Mouse (Mus musculus) neural tube, embryonic 10.5 days (tissue): ENCODE results near the gene Fbln2.
A peak's percentile ranks its signal among the peaks of the same experiment; 100 is the strongest.

Source experiments
- DNase-seq: peaks from one replicate; pipeline ENCODE4 v3.0.0-alpha.2; 2017; ENCODE audit warnings: low spot score; ENCODE audit errors: extremely low spot score

Fbln2 gene

GRCm38 (mm10) chr6:91228980-91229379, 16.7 kb downstream of the Fbln2 start:
- DNase-seq = no peak

- DNase-seq = no peak
These were observed 18.7 kb downstream of the Fbln2 start for GRCm38 (mm10) chr6:91231000-91231399.

- DNase-seq = no peak
These were observed 19.3 kb downstream of the Fbln2 start for GRCm38 (mm10) chr6:91231523-91231922.

- DNase-seq = no peak
These were observed 20.8 kb downstream of the Fbln2 start for GRCm38 (mm10) chr6:91233011-91233410.

DNA sequence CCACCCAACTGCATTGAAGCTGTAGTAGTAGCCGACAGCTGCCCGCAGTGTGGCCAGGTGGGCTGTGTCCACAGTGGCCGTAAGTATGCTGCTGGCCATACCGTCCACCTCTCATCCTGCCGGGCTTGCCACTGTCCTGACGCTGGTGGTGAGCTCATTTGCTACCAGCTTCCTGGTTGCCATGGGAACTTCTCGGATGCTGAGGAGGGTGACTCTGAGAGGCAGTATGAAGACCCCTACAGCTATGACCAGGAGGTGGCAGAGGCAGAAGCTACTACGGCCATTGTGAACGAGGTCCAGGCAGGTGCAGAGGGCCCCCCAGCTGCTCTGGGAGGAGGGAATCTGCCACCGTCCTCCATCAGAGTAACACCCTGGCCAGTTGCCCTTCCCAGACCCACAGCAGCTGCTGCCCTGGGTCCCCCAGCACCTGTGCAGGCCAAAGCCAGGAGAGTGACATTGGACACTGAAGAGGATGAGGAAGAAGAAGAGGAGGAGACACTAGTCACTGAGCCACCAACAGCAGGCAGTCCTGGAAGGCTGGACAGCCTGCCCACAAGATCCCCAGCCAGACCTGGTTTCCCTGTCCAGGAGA, 21.3 kb downstream of the Fbln2 start:
- DNase-seq = no peak

DNA sequence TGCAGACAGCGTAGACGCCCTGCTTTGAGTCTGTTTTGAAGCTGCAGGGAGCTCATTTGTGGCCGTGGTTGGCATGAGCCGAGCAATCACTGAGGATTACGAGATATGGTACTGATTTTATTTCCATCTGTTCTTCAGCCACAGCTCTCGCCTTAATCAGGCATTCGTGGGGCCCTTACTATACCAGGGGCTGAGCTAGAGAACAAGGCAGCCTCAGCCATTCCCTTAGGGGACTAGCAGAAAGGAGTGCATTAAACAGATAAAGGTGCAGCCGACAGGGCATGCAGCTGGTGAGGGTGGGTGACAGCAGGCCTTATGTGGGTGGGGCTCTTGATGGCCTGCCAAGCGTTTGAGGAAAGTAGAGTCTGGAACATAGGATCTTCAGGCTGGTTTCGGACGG, 23.8 kb downstream of the Fbln2 start:
- no peak for DNase-seq

- DNase-seq = peak; percentile 79
These were observed 24.2 kb downstream of the Fbln2 start for GRCm38 (mm10) chr6:91236429-91236828.

GRCm38 (mm10) chr6:91237273-91237672, 25.0 kb downstream of the Fbln2 start:
- DNase-seq = no peak

GRCm38 (mm10) chr6:91240537-91240936, 28.3 kb downstream of the Fbln2 start:
- DNase-seq = no peak

- DNase-seq = no peak
These were observed 28.7 kb downstream of the Fbln2 start for GRCm38 (mm10) chr6:91240964-91241363.

DNA sequence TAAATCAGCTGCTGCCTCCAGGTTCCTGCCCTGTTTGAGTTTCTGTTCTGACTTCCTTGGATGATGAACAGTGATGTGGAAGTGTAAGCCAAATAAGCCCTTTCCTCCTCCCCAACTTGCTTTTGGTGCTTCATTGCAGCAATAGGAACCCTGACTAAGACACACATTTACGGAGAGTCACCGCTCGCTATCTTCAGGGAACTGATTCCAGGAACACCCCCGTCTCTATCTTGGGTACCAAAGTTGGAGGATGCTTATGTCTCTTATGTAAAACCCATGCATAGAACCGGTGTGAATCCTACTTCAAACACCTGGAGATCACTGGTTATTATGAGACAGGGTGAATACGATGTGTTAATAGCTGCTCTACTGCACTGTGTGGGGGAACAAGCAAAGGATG, 31.1 kb downstream of the Fbln2 start:
- no peak for DNase-seq

- DNase-seq = no peak
These were observed 32.1 kb downstream of the Fbln2 start for GRCm38 (mm10) chr6:91244331-91244730.

GRCm38 (mm10) chr6:91245331-91245730, 33.1 kb downstream of the Fbln2 start:
- no peak for DNase-seq

DNA sequence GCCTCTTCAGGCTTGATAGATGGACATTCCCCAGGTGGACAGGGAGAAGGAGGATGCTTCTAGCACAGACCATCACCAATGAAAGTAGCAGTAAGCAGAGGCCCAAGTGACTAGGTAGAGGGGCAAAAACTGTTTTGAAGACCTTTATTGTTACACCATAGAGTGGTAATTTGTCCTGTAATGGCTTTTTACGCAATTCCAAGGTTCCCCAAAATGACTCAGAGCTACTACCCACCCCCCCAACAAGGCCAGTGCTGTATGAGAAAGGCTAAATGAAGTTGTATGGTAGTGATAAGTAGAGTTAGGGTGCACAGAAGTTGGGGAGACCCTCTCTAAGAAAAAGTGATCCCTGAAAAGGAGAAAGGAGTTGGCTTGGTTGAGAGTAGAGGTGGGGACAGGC, 35.1 kb downstream of the Fbln2 start:
- no peak for DNase-seq

DNA sequence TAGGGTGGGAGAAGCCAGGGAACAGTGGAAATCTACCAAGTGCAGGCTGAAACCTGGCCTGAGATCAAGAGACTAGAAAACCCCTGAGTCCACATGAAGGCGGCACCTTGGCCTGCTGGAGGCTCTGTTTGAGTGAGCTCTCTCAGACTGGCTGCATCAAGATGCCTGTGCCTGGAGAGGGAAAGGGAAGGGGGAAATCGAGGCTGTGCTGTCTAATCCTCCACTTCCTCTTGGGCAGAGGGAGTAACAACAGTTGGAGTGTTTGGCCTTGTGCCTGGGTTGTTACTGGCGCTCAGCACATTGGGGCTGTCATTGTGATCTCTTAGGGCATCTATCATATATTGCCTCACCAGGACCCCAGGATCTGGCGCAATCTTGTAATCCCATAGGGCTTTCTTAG, 36.4 kb downstream of the Fbln2 start:
- no peak for DNase-seq

DNA sequence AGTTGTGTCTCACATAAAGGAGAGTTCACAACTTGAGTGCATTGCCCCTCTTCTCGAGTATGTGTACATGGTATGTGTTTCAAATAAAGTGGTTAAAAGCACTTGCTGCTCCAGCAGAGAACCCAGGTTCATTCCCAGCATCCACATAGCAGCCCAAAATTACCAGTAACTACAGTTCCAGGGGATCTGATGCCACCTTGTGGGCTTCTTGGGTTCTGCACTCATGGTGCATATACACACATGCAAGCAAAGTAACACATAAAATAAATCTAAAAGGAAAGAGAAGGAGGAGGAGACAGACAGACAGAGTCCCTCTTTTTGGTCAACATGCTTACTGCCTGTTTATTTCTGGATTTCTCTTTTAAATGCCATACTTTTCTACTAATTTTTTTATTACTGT, 37.5 kb downstream of the Fbln2 start:
- no peak for DNase-seq

- no peak for DNase-seq
These were observed 47.3 kb downstream of the Fbln2 start for GRCm38 (mm10) chr6:91259440-91260120.

DNA sequence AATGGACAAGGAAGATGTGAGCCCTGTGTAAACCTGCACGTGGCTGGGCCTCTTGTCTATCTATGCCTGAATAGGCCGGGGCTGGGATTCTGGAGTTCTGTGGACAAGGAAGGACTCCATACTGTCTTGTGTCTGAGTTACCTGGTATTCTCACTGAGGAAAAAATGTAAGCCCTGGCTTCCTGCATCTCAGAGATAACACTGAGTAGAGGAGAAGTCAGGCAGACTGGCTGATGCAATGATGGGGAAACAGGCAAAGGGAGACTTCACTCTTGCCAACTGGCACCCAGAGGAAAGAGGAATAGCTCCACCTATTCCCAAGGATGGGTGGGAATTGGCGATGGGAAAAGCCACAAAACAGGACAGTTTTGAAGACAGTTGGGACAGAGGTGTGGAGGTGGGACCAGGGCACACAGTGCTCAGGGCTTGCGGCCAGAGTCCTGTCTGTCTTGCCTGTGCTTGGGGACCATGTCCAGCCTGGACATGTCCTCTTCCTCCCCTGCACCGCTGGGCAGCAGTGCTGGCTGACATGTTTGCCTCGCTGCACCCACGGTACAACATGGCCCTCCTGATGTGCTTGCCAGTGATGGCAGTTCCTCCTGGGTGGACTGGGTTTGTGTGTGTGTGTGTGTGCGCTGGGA, 48.2 kb downstream of the Fbln2 start:
- DNase-seq = no peak

- DNase-seq = no peak
These were observed 48.7 kb downstream of the Fbln2 start for GRCm38 (mm10) chr6:91260987-91261367.

DNA sequence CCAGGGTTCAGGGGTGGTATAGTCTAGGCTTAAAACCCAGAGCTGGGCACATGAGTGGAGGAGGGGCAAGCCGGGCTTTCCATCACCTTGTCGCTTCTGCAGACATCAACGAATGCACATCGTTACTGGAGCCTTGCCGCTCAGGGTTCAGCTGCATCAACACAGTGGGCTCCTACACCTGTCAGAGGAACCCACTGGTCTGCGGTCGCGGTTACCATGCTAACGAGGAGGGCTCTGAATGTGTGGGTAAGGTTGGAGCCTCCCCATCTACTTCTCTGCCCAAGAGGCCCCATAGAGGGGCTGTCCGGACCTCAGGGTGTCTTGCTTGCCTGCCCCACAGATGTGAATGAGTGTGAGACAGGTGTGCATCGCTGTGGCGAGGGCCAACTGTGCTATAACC, 53.4 kb downstream of the Fbln2 start:
- DNase-seq = no peak

DNA sequence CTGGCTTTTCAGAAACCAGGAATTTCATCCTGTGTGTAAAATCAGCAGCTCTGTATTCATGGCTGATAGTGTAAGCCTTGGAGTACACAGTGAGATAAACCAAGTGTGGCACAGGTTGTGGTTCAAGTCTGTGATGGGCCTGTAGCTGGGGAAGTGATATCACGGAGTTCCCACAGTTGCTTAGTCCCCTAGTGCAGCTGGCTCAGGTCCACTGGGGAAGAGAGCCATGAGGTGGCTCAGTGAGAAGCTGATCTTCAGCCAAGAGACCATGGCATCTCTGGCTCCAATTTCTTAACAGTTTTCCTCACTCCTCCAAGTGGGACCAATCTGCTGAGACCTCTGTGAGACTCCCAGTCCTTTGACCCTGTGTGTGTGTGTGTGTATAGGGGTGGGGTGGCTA, 54.4 kb downstream of the Fbln2 start:
- no peak for DNase-seq

DNA sequence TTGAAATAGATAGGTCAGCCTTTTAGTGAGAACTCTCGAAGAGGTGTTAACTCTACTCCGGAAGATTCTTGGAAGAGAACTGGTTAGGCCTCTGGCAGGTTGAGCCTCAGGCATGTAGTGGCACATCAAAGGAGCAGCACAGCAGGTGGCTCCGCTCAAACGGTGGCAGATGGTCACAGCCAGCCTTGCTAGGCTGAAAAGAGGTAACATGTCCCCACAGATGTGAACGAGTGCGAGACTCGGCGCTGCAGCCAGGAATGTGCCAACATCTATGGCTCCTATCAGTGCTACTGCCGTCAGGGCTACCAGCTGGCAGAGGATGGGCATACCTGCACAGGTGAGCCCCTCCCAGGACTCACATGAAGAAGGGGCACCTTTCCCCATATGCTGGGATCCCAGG, 56.1 kb downstream of the Fbln2 start:
- DNase-seq = no peak

GRCm38 (mm10) chr6:91277549-91277948, 65.3 kb downstream of the Fbln2 start:
- DNase-seq = peak; percentile 85
